In the genomic region with DNA sequence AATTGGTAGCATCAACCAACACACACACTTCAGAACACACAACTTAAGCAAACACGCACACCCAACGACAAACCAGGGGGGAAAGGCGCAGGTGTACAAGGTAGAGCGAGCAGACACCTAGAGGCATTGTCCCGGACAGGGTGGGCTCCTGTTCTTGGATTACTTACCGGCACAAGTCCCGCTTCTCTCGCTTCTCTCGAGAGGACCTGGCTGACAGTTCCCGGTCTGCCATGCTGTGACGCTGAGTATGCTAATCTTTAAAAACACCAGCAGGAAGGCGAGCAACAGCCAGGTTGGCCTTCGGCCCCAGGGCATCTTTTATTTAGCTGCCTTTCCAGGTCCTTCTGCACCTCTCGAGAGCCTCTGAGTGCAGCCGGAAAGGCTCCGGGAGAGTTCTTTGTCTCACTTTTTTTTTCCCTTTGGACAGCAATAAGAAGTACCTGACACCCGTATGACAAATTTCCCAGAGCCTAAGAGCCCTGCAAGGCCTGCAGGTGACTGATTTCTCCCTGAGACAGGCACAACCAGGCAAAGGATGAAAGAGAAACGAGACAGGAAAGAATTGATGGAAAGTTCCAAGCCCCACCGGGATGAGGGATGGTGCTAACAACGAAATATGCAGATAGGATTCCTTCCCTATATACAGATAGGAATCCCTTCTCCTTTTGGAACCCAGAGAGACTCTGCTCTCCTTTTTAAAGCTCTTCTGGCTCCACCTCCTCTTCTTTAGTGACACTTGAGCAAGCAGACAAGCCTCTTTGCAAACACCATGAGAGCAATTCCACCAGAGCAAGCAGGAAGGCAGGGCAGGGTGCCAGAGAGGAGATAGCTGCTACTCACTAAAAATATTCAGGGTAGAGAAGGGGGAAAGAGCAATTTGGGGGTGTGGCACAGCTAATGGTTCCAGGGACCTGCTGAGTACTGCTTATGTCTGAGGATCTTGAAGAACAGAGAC, we compare ENCODE assay signal across 8 mouse cellular contexts. TPM values are rescaled to one million over a fixed set of nuclear protein-coding genes. Genes with fewer than 3 reads are reported as not detected.
DNase-seq lines count a peak whose midpoint lies in the region; ATAC-seq and TF ChIP-seq lines count a peak whose summit lies in the region.

Egf (minus strand) TSS at position 667 of the 955 bp plus-strand sequence.

- no peak within 1 kb of the TSS for H3K27ac ChIP-seq in forebrain, postnatal 0 days (ENCODE audit: low read depth, low read length)
- peak within 1 kb of the TSS; percentile 24; the same call in 1 of the 2 replicates for H3K27ac ChIP-seq in hindbrain, embryonic 10.5 days
- no peak within 1 kb of the TSS for H3K27ac ChIP-seq in limb, embryonic 11.5 days (replicated peaks; ENCODE audit: low read depth, low read length)
- H3K27ac ChIP-seq in midbrain, embryonic 14.5 days (replicated peaks; ENCODE audit: low read depth, low read length) = no peak within 1 kb of the TSS

- DNase-seq in frontal cortex, postnatal 36 days (ENCODE audit: low spot score in 2 of 2) = peak; percentile 7 to 14
- DNase-seq in frontal cortex, postnatal 25 days (ENCODE audit: low spot score in 2 of 2) = no peak
- DNase-seq in forebrain, postnatal 0 days = peak; percentile 20
- no peak for DNase-seq in hindbrain, embryonic 10.5 days (ENCODE audit: low spot score)
- DNase-seq in limb, embryonic 11.5 days (ENCODE audit: low spot score) = peak; percentile 50
- peak; percentile 45 for DNase-seq in midbrain, embryonic 14.5 days
- no peak for DNase-seq in spleen, postnatal 10 days (ENCODE audit: low spot score in 2 of 2)
- no peak for DNase-seq in spleen, postnatal 14 days (ENCODE audit: low spot score in 2 of 2)

- H3K4me1 ChIP-seq in forebrain, postnatal 0 days (ENCODE audit: insufficient read depth) = 0 out of 2 replicates have a peak, but pooled peaks cover 8% of the 10 kb centered on the region
- peaks cover 17% of the 10 kb centered on the region for H3K4me1 ChIP-seq in hindbrain, embryonic 10.5 days (replicated peaks)
- H3K4me1 ChIP-seq in limb, embryonic 11.5 days (ENCODE audit: control insufficient read depth, insufficient read depth, low read length) = no peaks in the 10 kb centered on the region
- peaks cover 8% of the 10 kb centered on the region; the same call in 1 of the 2 replicates for H3K4me1 ChIP-seq in midbrain, embryonic 14.5 days (ENCODE audit: control insufficient read depth, insufficient read depth, low read length)

- no peak for TF ChIP-seq CTCF in forebrain, postnatal 0 days (IDR thresholded peaks at IDR 0.05; ENCODE audit: low read depth)

- H3K9me3 ChIP-seq in forebrain, postnatal 0 days (ENCODE audit: low read length) = no peaks in the 10 kb centered on the region
- peaks cover 4% of the 10 kb centered on the region; the same call in 1 of the 2 replicates for H3K9me3 ChIP-seq in hindbrain, embryonic 10.5 days
- H3K9me3 ChIP-seq in limb, embryonic 11.5 days (ENCODE audit: control insufficient read depth, low read length) = no peaks in the 10 kb centered on the region
- H3K9me3 ChIP-seq in midbrain, embryonic 14.5 days (ENCODE audit: control insufficient read depth, low read length) = no peaks in the 10 kb centered on the region

- 5% methylated on average over 20 of the region's 20 CpGs for WGBS in forebrain, postnatal 0 days
- 12% methylated on average over 20 of the region's 20 CpGs for WGBS in hindbrain, embryonic 10.5 days
- 10% methylated on average over 20 of the region's 20 CpGs for WGBS in limb, embryonic 11.5 days
- 10% methylated on average over 20 of the region's 20 CpGs for WGBS in midbrain, embryonic 14.5 days

- H3K4me3 ChIP-seq in forebrain, postnatal 0 days (ENCODE audit: low read depth, low read length) = peak within 1 kb of the TSS; percentile 35
- peak within 1 kb of the TSS; percentile 41 for H3K4me3 ChIP-seq in hindbrain, embryonic 10.5 days
- no peak within 1 kb of the TSS for H3K4me3 ChIP-seq in limb, embryonic 11.5 days (ENCODE audit: low read depth, low read length)
- peak within 1 kb of the TSS; percentile 30 for H3K4me3 ChIP-seq in midbrain, embryonic 14.5 days (replicated peaks; ENCODE audit: low read depth, low read length)

- peak within 1 kb of the TSS; percentile 44 for H3K9ac ChIP-seq in forebrain, postnatal 0 days
- H3K9ac ChIP-seq in limb, embryonic 11.5 days (ENCODE audit: low read length) = no peak within 1 kb of the TSS
- peak within 1 kb of the TSS; percentile 31; the same call in 1 of the 2 replicates for H3K9ac ChIP-seq in midbrain, embryonic 14.5 days (replicated peaks; ENCODE audit: low read length)

- H3K4me2 ChIP-seq in forebrain, postnatal 0 days (ENCODE audit: low read depth) = peak within 1 kb of the TSS; percentile 62
- H3K4me2 ChIP-seq in limb, embryonic 11.5 days (ENCODE audit: low read depth, severe bottlenecking) = peak within 1 kb of the TSS; percentile 8; the same call in 1 of the 2 replicates
- H3K4me2 ChIP-seq in midbrain, embryonic 14.5 days (ENCODE audit: low read length) = peak within 1 kb of the TSS; percentile 57

- no peaks in the 10 kb centered on the region for H3K27me3 ChIP-seq in forebrain, postnatal 0 days (ENCODE audit: insufficient read depth, low read length)
- H3K27me3 ChIP-seq in hindbrain, embryonic 10.5 days (ENCODE audit: insufficient read depth, poor library complexity, severe bottlenecking) = peaks cover 22% of the 10 kb centered on the region
- H3K27me3 ChIP-seq in limb, embryonic 11.5 days (ENCODE audit: control insufficient read depth, insufficient read depth, low read length) = 0 out of 2 replicates have a peak, but pooled peaks cover 2% of the 10 kb centered on the region
- no peaks in the 10 kb centered on the region for H3K27me3 ChIP-seq in midbrain, embryonic 14.5 days (ENCODE audit: control insufficient read depth, insufficient read depth, low read length)

- ATAC-seq in forebrain, postnatal 0 days = peak; percentile 76
- no peak for ATAC-seq in limb, embryonic 11.5 days (ENCODE audit: insufficient number of reproducible peaks, low FRiP score, low TSS enrichment, low read depth)
- no peak for ATAC-seq in midbrain, embryonic 14.5 days (ENCODE audit: low FRiP score, low TSS enrichment)

- H3K36me3 ChIP-seq in forebrain, postnatal 0 days (ENCODE audit: insufficient read depth) = no peaks in the 10 kb centered on the region
- H3K36me3 ChIP-seq in hindbrain, embryonic 10.5 days = no peaks in the 10 kb centered on the region
- no peaks in the 10 kb centered on the region for H3K36me3 ChIP-seq in limb, embryonic 11.5 days (ENCODE audit: control insufficient read depth, insufficient read depth, low read length)
- no peaks in the 10 kb centered on the region for H3K36me3 ChIP-seq in midbrain, embryonic 14.5 days (ENCODE audit: control insufficient read depth, insufficient read depth, low read length)

RNA-seq across cellular contexts. Expression of gene Egf, which starts in this region (rescaled TPM):
- 2.5 and 7.8 TPM in 2 replicates for total RNA-seq in forebrain, postnatal 0 days (2014; rRNA removed)
- polyA plus RNA-seq in forebrain, postnatal 0 days (2015; fragmentation: Nextera tagmentation; extraction: Ambion mirVana) = 0.44 and 1.1 TPM in 2 replicates
- polyA plus RNA-seq in hindbrain, embryonic 10.5 days (2016; fragmentation: Nextera tagmentation; extraction: Ambion mirVana) = 1.3 and 2.4 TPM in 2 replicates
- 0.92 and 0.94 TPM in 2 replicates for polyA plus RNA-seq in limb, embryonic 11.5 days (2014; fragmentation: Nextera tagmentation; extraction: Ambion mirVana)
- 1.8 TPM in 2 replicates for polyA plus RNA-seq in midbrain, embryonic 14.5 days (2014; fragmentation: Nextera tagmentation; extraction: Ambion mirVana)

Comparison
In these comparisons a context has a peak if more than half of its experiments do, and no peak if none do; other contexts are left out.
1. DNase-seq: peak in frontal cortex, postnatal 36 days (2 of 2), forebrain, postnatal 0 days (single experiment) and midbrain, embryonic 14.5 days (single experiment); none in frontal cortex, postnatal 25 days (0 of 2), hindbrain, embryonic 10.5 days (single experiment), spleen, postnatal 10 days (0 of 2) and spleen, postnatal 14 days (0 of 2).
2. Peak in DNase-seq and H3K4me2 ChIP-seq in limb, embryonic 11.5 days; RNA of the gene not detected or under 1 TPM.
3. H3K4me2 ChIP-seq: peak in every context shown above with its lines; median percentile 62 in forebrain, postnatal 0 days; 57 in midbrain, embryonic 14.5 days; 8 in limb, embryonic 11.5 days.